Mouse (Mus musculus) forebrain, embryonic 10.5 days (tissue): ENCODE data around the gene Olfr12. TPM values are rescaled to one million over a fixed set of nuclear protein-coding genes. Genes with fewer than 3 reads are reported as not detected.

ENCODE experiments used
- DNase-seq: peaks from one replicate; pipeline ENCODE4 v3.0.0-alpha.2; 2017; ENCODE audit warnings: low spot score; ENCODE audit errors: extremely low spot score
- H3K27ac ChIP-seq: fragments of 300-500 bp; sonication (generic); 2 replicates; pipeline ENCODE4 v1.5.1; 2016; ENCODE audit warnings: mild to moderate bottlenecking
- H3K27me3 ChIP-seq: fragments of 300-500 bp; sonication (generic); 2 replicates; pipeline ENCODE4 v1.6.1; 2016; ENCODE audit warnings: mild to moderate bottlenecking; ENCODE audit not compliant: poor library complexity, severe bottlenecking
- H3K36me3 ChIP-seq: fragments of 300-500 bp; sonication (generic); replicated peaks from 2 replicates; pipeline ENCODE4 v1.6.1; 2016; ENCODE audit warnings: mild to moderate bottlenecking, moderate library complexity
- H3K4me1 ChIP-seq: fragments of 300-500 bp; sonication (generic); 2 replicates; pipeline ENCODE4 v1.6.1; 2016
- H3K4me3 ChIP-seq: fragments of 300-500 bp; sonication (generic); 2 replicates; pipeline ENCODE4 v1.5.1; 2016; ENCODE audit warnings: mild to moderate bottlenecking, moderate library complexity
- H3K9me3 ChIP-seq: fragments of 300-500 bp; sonication (generic); 2 replicates; pipeline ENCODE4 v1.6.1; 2016; ENCODE audit warnings: mild to moderate bottlenecking, moderate library complexity
- WGBS: fragments of 180-500 bp; shearing (Covaris S2); methylation state at CpG from one replicate; pipeline ENCODE4 v1.1.7; 2016; 5-methylcytosine and 5-hydroxymethylcytosine counted together
- polyA plus RNA-seq: library from polyadenylated mRNA; unstranded; fragments of >200 nt; fragmentation: Nextera tagmentation; extraction: Ambion mirVana; gene quantifications from 2 replicates; pipeline ENCODE4 v1.2.1, GENCODE M21; 2016

Olfr12 gene
- polyA plus RNA-seq, 1 experiment from 2014 or later: not detected

- H3K27ac ChIP-seq: no peak overlapping the region
- no peak for DNase-seq
- WGBS: 89% methylated on average over 4 of the region's 4 CpGs
These were observed 53.7 kb downstream of the Olfr12 start for GRCm38 (mm10) chr1:92671326-92671725.

More at GRCm38 (mm10) chr1:92671326-92671725, 53.7 kb downstream of the Olfr12 start:
- Histone ChIP-seq H3K4me1 (no peaks in the 10 kb centered on the region), H3K36me3 (no peaks in the 10 kb centered on the region), H3K9me3 (no peaks in the 10 kb centered on the region), H3K4me3 (no peak overlapping the region), H3K27me3 (no peaks in the 10 kb centered on the region)

Other genes with a start within 250 kb of the Olfr12 start
- gene Ndufa10, start 143.9 kb upstream of the Olfr12 start, polyA plus RNA-seq: 301 and 314 TPM in 2 replicates
- not detected in 2 replicates for gene Olfr1416, start 132.7 kb upstream of the Olfr12 start, polyA plus RNA-seq
- not detected in 2 replicates for gene Olfr1415, start 121.7 kb upstream of the Olfr12 start, polyA plus RNA-seq
- gene Olfr1414, start 99.1 kb upstream of the Olfr12 start, polyA plus RNA-seq: not detected in 2 replicates
- gene Olfr1413, start 46.5 kb upstream of the Olfr12 start, polyA plus RNA-seq: not detected in 2 replicates
- gene Olfr1412, start 32.0 kb upstream of the Olfr12 start, polyA plus RNA-seq: not detected in 2 replicates
- not detected in 2 replicates for gene Olfr1411, start 23.4 kb upstream of the Olfr12 start, polyA plus RNA-seq
- not detected in 2 replicates for gene Olfr1410, start 12.0 kb upstream of the Olfr12 start, polyA plus RNA-seq
- gene Cops9, start 24.2 kb downstream of the Olfr12 start, polyA plus RNA-seq: 324 and 343 TPM in 2 replicates
- 0.25 TPM in 1 of 2 replicates, not detected in the other for gene Otos, start 31.1 kb downstream of the Olfr12 start, polyA plus RNA-seq
- 95.2 and 99.2 TPM in 2 replicates for gene Gpc1, start 213.9 kb downstream of the Olfr12 start, polyA plus RNA-seq